Mouse (Mus musculus) fibroblast of lung, adult 2 months (primary cell): ENCODE results near the gene Gm20807.
"Not testable (repeated sequence)": the region's sequence is repeated elsewhere in the genome, so short reads cannot be mapped to it uniquely, and the experiment has no call there.

Source experiments
- DNase-seq: peaks from one replicate; pipeline ENCODE4 v3.0.0-alpha.2; 2011; ENCODE audit warnings: low read depth

Gm20807 gene

DNA sequence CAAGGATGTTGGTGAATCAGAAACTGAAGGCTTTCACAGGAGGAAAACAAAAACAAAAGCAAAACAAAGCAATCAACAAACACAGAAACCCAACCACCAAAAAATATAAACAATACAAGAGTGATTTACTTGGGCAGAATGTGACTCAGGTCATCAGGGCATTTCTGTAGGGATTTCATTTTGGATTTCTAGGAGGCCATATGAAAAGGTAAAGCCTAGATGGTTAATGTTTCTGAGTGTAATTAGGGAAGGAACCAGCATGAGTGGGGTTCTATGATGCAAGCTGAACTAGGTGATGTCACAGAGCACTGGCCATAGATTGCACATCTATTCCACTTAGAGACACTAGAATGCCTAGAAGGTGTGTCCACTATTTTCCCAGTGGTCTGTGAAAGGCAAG lies at the start of gene Gm20807:
Gene Gm20807 (plus strand): TSS at position 301 of the 400 bp plus-strand sequence.
- DNase-seq = not testable (repeated sequence)
